Mouse (Mus musculus): ENCODE measurements around the gene Pdcd1lg2. TPM values are rescaled to one million over a fixed set of nuclear protein-coding genes. Genes with fewer than 3 reads are reported as not detected.

Gene Pdcd1lg2
- polyA plus RNA-seq, 1 experiment from 2014 or later = not detected

- H3K36me3 ChIP-seq (ENCODE audit: control insufficient read depth, insufficient read depth, low read length) = no peaks in the 10 kb centered on the region
- DNase-seq (ENCODE audit: low spot score) = no peak
Observed at GRCm38 (mm10) chr19:29368041-29368440, 42.7 kb upstream of the Pdcd1lg2 start.

DNA sequence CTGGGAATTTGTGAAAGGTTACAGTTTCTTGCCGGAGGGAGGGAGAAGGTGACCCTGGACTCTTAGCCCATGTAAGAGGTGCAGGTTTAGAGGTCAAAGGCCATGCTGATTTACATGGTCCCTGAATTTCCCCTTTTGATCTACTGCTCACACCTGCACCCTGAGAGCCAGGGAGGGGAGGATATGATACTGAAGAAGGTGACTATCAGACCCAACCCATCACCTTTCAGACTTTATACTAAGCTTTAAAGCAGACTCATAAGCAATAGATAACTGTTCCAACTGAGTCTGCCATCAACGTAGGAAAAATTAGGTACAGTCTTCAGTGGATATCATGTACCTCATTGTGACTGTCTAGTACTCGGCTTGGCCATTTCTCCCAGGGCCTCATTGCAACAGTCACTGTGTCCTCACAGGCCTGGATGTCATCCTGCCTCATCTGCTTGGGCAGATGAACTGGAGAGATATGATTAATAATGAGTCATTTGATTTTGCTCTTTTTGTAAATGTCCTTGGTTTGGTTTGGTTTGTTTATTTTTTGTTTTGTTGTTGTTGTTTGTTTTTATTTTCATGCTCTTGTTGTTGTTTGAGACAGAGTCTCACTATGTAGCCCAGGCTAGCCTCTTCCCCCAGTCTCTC lies 41.9 kb upstream of the Pdcd1lg2 start:
- H3K4me3 ChIP-seq (ENCODE audit: low read depth, low read length) = no peak overlapping the region
- no peak for DNase-seq (ENCODE audit: low spot score)
- H3K4me1 ChIP-seq (replicated peaks; ENCODE audit: control insufficient read depth, insufficient read depth, low read length) = no peaks in the 10 kb centered on the region; the same call in 1 of the 2 replicates
- H3K9me3 ChIP-seq (ENCODE audit: control insufficient read depth, low read length) = no peaks in the 10 kb centered on the region
- H3K9ac ChIP-seq (ENCODE audit: low read length) = no peak overlapping the region
- ATAC-seq (replicated peaks; ENCODE audit: low FRiP score, low TSS enrichment, low read depth) = no peak
- H3K27ac ChIP-seq (ENCODE audit: low read depth) = no peak overlapping the region
- H3K27me3 ChIP-seq (replicated peaks; ENCODE audit: control insufficient read depth, insufficient read depth, low read length) = no peaks in the 10 kb centered on the region
- no peak overlapping the region for H3K4me2 ChIP-seq (ENCODE audit: low read length)
- no peaks in the 10 kb centered on the region for H3K36me3 ChIP-seq (ENCODE audit: control insufficient read depth, insufficient read depth, low read length)
- 82% methylated on average over 3 of the region's 3 CpGs for WGBS

More at GRCm38 (mm10) chr19:29368041-29368440, 42.7 kb upstream of the Pdcd1lg2 start:
- no peak overlapping the region for H3K27ac ChIP-seq (ENCODE audit: low read depth)
- no peaks in the 10 kb centered on the region for H3K27me3 ChIP-seq (replicated peaks; ENCODE audit: control insufficient read depth, insufficient read depth, low read length)
- no peaks in the 10 kb centered on the region; the same call in 1 of the 2 replicates for H3K4me1 ChIP-seq (replicated peaks; ENCODE audit: control insufficient read depth, insufficient read depth, low read length)
- ATAC-seq (replicated peaks; ENCODE audit: low FRiP score, low TSS enrichment, low read depth) = no peak
- no peak overlapping the region for H3K4me2 ChIP-seq (ENCODE audit: low read length)
- 91% methylated on average over 2 of the region's 2 CpGs for WGBS
- no peaks in the 10 kb centered on the region for H3K9me3 ChIP-seq (ENCODE audit: control insufficient read depth, low read length)
- H3K4me3 ChIP-seq (ENCODE audit: low read depth, low read length) = no peak overlapping the region
- no peak overlapping the region for H3K9ac ChIP-seq (ENCODE audit: low read length)

DNA sequence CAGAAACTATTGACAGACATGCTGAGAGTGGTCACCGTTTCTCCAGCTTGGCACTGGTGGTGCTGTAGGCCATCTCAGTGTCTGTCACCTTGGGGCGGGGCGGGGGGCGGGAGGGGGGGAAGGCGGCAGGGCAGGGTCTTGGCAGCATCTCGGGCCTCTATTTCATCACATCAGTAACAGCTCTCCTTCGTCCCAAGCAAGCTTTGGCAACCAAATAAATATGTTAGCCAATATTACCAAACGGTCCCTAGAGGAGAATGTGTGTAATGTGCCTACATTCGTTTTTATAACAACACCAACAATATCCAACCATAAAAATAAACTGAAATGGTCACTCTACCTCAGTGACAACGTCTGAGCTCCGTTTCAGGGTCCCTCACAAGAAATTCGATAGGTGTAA lies 40.6 kb upstream of the Pdcd1lg2 start:
- no peaks in the 10 kb centered on the region for H3K36me3 ChIP-seq (ENCODE audit: control insufficient read depth, insufficient read depth, low read length)
- 69% methylated on average over 12 of the region's 12 CpGs for WGBS
- H3K4me2 ChIP-seq (ENCODE audit: low read length) = no peak overlapping the region
- no peaks in the 10 kb centered on the region for H3K9me3 ChIP-seq (ENCODE audit: control insufficient read depth, low read length)
- H3K27me3 ChIP-seq (replicated peaks; ENCODE audit: control insufficient read depth, insufficient read depth, low read length) = no peaks in the 10 kb centered on the region
- H3K4me1 ChIP-seq (replicated peaks; ENCODE audit: control insufficient read depth, insufficient read depth, low read length) = no peaks in the 10 kb centered on the region; the same call in 1 of the 2 replicates
- ATAC-seq (replicated peaks; ENCODE audit: low FRiP score, low TSS enrichment, low read depth) = no peak
- H3K9ac ChIP-seq (ENCODE audit: low read length) = no peak overlapping the region
- H3K4me3 ChIP-seq (ENCODE audit: low read depth, low read length) = no peak overlapping the region
- no peak overlapping the region for H3K27ac ChIP-seq (ENCODE audit: low read depth)
- DNase-seq (ENCODE audit: low spot score) = no peak

DNA sequence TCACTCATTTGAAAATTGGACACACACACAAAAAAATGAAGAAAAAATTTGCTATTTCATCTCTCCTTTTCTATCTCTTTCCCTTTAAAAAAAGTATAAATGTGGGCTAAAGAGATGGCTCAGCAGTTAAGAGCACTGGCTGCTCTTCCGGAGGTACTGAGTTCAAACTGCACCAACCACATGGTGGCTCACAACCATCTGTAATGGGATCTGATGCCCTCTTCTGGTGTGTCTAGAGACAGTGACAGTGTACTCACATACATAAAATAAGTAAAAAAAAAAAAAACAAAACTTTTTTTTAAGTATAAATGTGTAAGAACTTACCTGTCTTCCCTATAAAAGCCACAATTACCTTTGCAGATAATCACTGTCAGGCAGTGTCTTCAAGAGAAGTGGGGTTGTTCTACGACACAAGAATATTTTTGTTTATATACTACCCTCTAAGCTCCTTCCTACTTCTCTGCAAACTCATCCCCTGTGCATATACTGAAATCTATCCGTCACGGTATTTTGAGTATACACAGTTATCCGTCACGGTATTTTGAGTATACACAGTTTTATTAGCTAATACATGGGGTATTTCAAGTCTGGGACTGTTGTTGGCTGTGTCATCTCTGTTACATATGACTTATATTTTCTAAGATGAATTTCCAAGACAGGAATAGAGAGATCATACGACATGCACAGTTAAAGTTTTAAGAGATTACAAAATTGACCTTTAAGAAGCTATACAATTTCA lies 40.0 kb upstream of the Pdcd1lg2 start:
- Histone ChIP-seq H3K36me3 (ENCODE audit: control insufficient read depth, insufficient read depth, low read length) (no peaks in the 10 kb centered on the region), H3K4me3 (ENCODE audit: low read depth, low read length) (no peak overlapping the region), H3K4me2 (ENCODE audit: low read length) (no peak overlapping the region), H3K9me3 (ENCODE audit: control insufficient read depth, low read length) (no peaks in the 10 kb centered on the region), H3K27ac (ENCODE audit: low read depth) (no peak overlapping the region), H3K4me1 (replicated peaks; ENCODE audit: control insufficient read depth, insufficient read depth, low read length) (no peaks in the 10 kb centered on the region; the same call in 1 of the 2 replicates), H3K9ac (ENCODE audit: low read length) (no peak overlapping the region), H3K27me3 (replicated peaks; ENCODE audit: control insufficient read depth, insufficient read depth, low read length) (no peaks in the 10 kb centered on the region)
- 77% methylated on average over 7 of the region's 7 CpGs for WGBS
- ATAC-seq (replicated peaks; ENCODE audit: low FRiP score, low TSS enrichment, low read depth) (no peak), DNase-seq (ENCODE audit: low spot score) (no peak)

DNA sequence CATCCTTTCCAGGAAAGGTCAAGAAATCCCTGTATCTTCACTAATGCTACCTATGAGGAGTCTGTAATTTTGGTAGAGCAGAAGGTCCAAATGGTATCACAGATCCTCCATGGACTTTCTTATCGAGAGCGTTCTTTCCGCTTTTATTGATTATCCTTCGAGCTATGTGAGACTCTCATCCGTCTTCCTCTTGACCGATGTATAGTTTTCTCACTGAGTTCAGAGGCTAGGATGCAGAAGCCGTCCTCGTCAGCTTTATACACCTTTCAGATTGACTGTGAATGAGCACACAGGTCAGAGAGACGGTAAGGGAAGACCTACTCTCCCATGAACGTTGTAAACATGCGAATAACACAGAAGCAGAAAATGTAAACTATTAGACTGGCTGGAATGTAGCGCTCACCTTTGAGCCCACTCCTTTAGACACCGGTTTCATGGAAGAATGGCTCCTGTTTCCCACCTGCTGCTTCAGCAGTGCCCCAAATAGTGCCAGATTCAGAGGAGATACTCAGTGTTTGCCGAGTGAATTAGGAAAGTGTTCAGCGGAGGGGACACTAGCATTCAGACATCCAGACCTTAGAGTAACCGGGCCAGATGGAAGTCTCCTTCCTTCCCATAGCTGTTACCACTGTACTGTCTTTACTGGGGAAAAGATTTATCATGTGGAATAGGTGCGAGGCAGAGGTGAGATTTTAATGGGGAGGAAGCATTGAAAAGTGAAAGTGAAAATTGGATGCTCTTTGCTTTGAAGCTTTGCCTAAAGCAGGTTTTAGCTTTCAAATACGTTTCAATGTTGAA lies 39.2 kb upstream of the Pdcd1lg2 start:
- ATAC-seq (replicated peaks; ENCODE audit: low FRiP score, low TSS enrichment, low read depth) (no peak), DNase-seq (ENCODE audit: low spot score) (no peak)
- Histone ChIP-seq H3K9ac (ENCODE audit: low read length) (no peak overlapping the region), H3K27ac (ENCODE audit: low read depth) (peak overlapping the region; percentile 68), H3K4me2 (ENCODE audit: low read length) (peak overlapping the region; percentile 40), H3K4me1 (replicated peaks; ENCODE audit: control insufficient read depth, insufficient read depth, low read length) (no peaks in the 10 kb centered on the region; the same call in 1 of the 2 replicates), H3K4me3 (ENCODE audit: low read depth, low read length) (no peak overlapping the region), H3K9me3 (ENCODE audit: control insufficient read depth, low read length) (no peaks in the 10 kb centered on the region), H3K27me3 (replicated peaks; ENCODE audit: control insufficient read depth, insufficient read depth, low read length) (no peaks in the 10 kb centered on the region), H3K36me3 (ENCODE audit: control insufficient read depth, insufficient read depth, low read length) (no peaks in the 10 kb centered on the region)
- WGBS = 56% methylated on average over 18 of the region's 18 CpGs

GRCm38 (mm10) chr19:29372138-29372537 lies 38.6 kb upstream of the Pdcd1lg2 start:
- H3K27ac ChIP-seq (ENCODE audit: low read depth) = peak overlapping the region; percentile 68
- no peak overlapping the region for H3K9ac ChIP-seq (ENCODE audit: low read length)
- peak; percentile 60 for DNase-seq (ENCODE audit: low spot score)

DNA sequence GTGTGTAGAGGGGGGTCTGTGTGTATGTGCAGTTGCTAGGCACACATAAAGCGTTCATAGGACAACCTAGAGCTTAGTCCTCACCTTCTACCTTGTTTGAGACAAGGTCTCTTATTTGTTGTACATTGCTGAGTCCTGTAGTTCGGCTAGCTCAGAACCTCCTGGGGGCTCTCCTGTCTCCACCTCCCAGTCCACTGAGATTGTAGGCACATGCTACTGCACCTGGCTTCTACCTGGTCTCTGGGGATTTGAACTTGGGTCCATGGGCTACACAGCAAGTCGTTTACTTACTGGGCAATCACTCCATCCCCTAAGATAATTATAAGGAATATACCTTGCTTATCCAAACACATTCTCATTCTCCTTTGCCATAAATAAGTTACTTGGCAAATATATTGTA lies 38.1 kb upstream of the Pdcd1lg2 start:
- no peaks in the 10 kb centered on the region for H3K4me1 ChIP-seq (replicated peaks; ENCODE audit: control insufficient read depth, insufficient read depth, low read length)
- 86% methylated on average over 3 of the region's 3 CpGs for WGBS
- H3K27ac ChIP-seq (ENCODE audit: low read depth) = peak overlapping the region; percentile 68
- ATAC-seq (replicated peaks; ENCODE audit: low FRiP score, low TSS enrichment, low read depth) (no peak), DNase-seq (ENCODE audit: low spot score) (no peak)
- H3K36me3 ChIP-seq (ENCODE audit: control insufficient read depth, insufficient read depth, low read length) = no peaks in the 10 kb centered on the region
- H3K27me3 ChIP-seq (replicated peaks; ENCODE audit: control insufficient read depth, insufficient read depth, low read length) = no peaks in the 10 kb centered on the region
- H3K9me3 ChIP-seq (ENCODE audit: control insufficient read depth, low read length) = no peaks in the 10 kb centered on the region
- H3K4me2 ChIP-seq (ENCODE audit: low read length) = no peak overlapping the region
- no peak overlapping the region for H3K9ac ChIP-seq (ENCODE audit: low read length)
- no peak overlapping the region for H3K4me3 ChIP-seq (ENCODE audit: low read depth, low read length)

More at GRCm38 (mm10) chr19:29372138-29372537, 38.6 kb upstream of the Pdcd1lg2 start:
- Histone ChIP-seq H3K4me3 (ENCODE audit: low read depth, low read length) (no peak overlapping the region), H3K36me3 (ENCODE audit: control insufficient read depth, insufficient read depth, low read length) (no peaks in the 10 kb centered on the region), H3K4me1 (replicated peaks; ENCODE audit: control insufficient read depth, insufficient read depth, low read length) (no peaks in the 10 kb centered on the region), H3K4me2 (ENCODE audit: low read length) (peak overlapping the region; percentile 40), H3K27me3 (replicated peaks; ENCODE audit: control insufficient read depth, insufficient read depth, low read length) (no peaks in the 10 kb centered on the region), H3K9me3 (ENCODE audit: control insufficient read depth, low read length) (no peaks in the 10 kb centered on the region)
- WGBS = 29% methylated on average over 4 of the region's 4 CpGs
- 0 out of 2 replicates have a peak, but pooled peaks have one; percentile 32 for ATAC-seq (replicated peaks; ENCODE audit: low FRiP score, low TSS enrichment, low read depth)

DNA sequence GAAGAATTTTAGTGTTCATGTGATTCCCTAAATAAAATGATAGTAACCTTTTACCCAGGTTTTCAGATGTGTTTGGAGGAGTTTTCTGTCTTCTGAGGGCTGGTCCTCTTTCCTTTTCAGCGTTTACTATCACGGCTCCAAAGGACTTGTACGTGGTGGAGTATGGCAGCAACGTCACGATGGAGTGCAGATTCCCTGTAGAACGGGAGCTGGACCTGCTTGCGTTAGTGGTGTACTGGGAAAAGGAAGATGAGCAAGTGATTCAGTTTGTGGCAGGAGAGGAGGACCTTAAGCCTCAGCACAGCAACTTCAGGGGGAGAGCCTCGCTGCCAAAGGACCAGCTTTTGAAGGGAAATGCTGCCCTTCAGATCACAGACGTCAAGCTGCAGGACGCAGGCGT lies 37.3 kb upstream of the Pdcd1lg2 start:
- DNase-seq (ENCODE audit: low spot score) = no peak
- 33% methylated on average over 11 of the region's 11 CpGs for WGBS
- H3K4me2 ChIP-seq (ENCODE audit: low read length) = peak overlapping the region; percentile 23; the same call in 1 of the 2 replicates
- H3K9me3 ChIP-seq (ENCODE audit: control insufficient read depth, low read length) = no peaks in the 10 kb centered on the region
- 0 out of 2 replicates have a peak overlapping the region, but pooled peaks have one; percentile 11 for H3K4me3 ChIP-seq (ENCODE audit: low read depth, low read length)
- H3K27me3 ChIP-seq (replicated peaks; ENCODE audit: control insufficient read depth, insufficient read depth, low read length) = no peaks in the 10 kb centered on the region
- ATAC-seq (replicated peaks; ENCODE audit: low FRiP score, low TSS enrichment, low read depth) = no peak
- no peak overlapping the region for H3K27ac ChIP-seq (ENCODE audit: low read depth)
- no peaks in the 10 kb centered on the region for H3K4me1 ChIP-seq (replicated peaks; ENCODE audit: control insufficient read depth, insufficient read depth, low read length)
- no peak overlapping the region for H3K9ac ChIP-seq (ENCODE audit: low read length)
- H3K36me3 ChIP-seq (ENCODE audit: control insufficient read depth, insufficient read depth, low read length) = no peaks in the 10 kb centered on the region

Measured in intestine, embryonic 14.5 days (tissue).